Mouse (Mus musculus) cerebellum, adult 2 months (tissue): ENCODE data around the gene Pcsk4.

Source experiments
- CTCF ChIP-seq: fragments of 200-500 bp; IDR thresholded peaks from 2 replicates; pipeline ENCODE4 v1.5.1; 2011; ENCODE audit warnings: low read depth, mild to moderate bottlenecking, control low read depth, low read length, moderate library complexity, borderline replicate concordance; ENCODE audit not compliant: insufficient read depth
- POLR2A ChIP-seq: fragments of 200-500 bp; IDR thresholded peaks from 2 replicates; pipeline ENCODE4 v1.6.1; 2011; ENCODE audit warnings: low read length, control low read depth, borderline replicate concordance; ENCODE audit not compliant: insufficient read depth

DNA sequence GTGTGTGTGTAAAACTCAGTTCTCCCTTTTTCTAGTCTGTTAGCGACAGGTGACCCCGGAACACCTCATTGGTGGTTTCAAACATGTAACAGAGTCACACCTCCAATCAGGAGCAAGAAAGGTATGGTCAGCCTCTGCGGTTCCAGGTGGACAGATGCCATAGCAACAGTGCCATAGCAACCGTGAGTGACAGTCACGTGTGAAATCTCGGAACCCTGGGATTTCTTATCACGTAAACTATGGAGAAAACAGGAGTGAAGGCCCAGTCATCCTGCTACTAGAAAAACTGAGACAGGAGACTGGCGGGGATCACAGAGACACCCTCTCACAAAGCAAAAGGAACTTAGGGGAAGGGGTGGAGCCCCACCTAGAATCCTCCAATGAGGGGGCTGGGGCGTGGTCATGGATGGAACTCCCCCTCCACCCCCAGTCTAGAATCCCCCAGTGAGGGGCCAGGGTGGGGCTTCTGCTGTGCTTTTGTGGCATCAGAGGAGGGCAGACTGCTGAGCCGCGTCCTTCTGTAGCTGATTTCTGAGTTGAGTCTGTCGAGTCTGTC is 42.2 kb upstream of the Pcsk4 start:
- TF ChIP-seq CTCF (no peak), POLR2A (no peak)
